Mouse (Mus musculus): Measurements from ENCODE around the gene Tob2.

DNA sequence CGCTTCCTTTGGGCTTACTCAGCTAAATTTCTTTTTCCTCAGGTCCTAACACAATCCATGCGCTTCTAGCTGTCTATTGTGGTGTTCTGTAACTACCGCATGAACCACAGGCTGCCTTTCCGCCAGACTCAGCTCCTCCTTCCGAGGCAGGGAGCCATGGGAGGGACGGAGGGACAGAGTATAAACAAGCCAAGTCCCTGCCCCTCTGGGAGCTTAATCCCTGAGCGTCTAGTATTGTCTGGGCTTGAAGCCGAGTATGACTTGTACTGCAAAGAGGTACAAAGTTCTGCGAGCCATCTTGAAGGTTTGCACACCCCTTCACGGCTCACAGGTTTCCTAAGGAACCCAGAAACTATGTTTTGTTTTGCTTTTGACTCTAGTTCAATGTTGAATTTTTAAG, 48.4 kb downstream of the Tob2 start:
- no peak for TF ChIP-seq CTCF (IDR thresholded peaks at IDR 0.05; ENCODE audit: insufficient read depth, low read length)
- TF ChIP-seq POLR2A (IDR thresholded peaks at IDR 0.05; ENCODE audit: borderline replicate concordance, extremely low read depth, low read depth, low read length): peak; percentile 87; the same call in 1 of the 2 replicates
